Mouse (Mus musculus) forebrain, postnatal 0 days (tissue): ENCODE data around the gene Cacng6. TPM values are rescaled to one million over a fixed set of nuclear protein-coding genes. Genes with fewer than 3 reads are reported as not detected.
A peak's percentile ranks its signal among the peaks of the same experiment; 100 is the strongest.
"Not testable (repeated sequence)": the region's sequence is repeated elsewhere in the genome, so short reads cannot be mapped to it uniquely, and the experiment has no call there.

Experiments
- ATAC-seq: fragments of 200-750 bp; cut with Nextera tagmentation; 2 replicates; pipeline ENCODE4 v1.8.0; 2017; ENCODE audit warnings: mild to moderate bottlenecking, moderate library complexity
- DNase-seq: peaks from one replicate; pipeline ENCODE4 v3.0.0-alpha.2; 2015
- H3K27ac ChIP-seq: fragments of 300-500 bp; sonication (generic); 2 replicates; pipeline ENCODE4 v1.5.1; 2014; ENCODE audit warnings: low read depth, mild to moderate bottlenecking, antibody characterized with exemption, low read length, moderate library complexity, mixed read lengths
- H3K27me3 ChIP-seq: fragments of 300-500 bp; sonication (generic); 2 replicates; pipeline ENCODE4 v1.6.1; 2014; ENCODE audit warnings: mild to moderate bottlenecking, low read length, mixed read lengths; ENCODE audit not compliant: insufficient read depth
- H3K36me3 ChIP-seq: fragments of 300-500 bp; sonication (generic); 2 replicates; pipeline ENCODE4 v1.6.1; 2014; ENCODE audit warnings: mild to moderate bottlenecking, moderate library complexity; ENCODE audit not compliant: insufficient read depth
- H3K4me1 ChIP-seq: fragments of 300-500 bp; sonication (generic); 2 replicates; pipeline ENCODE4 v1.6.1; 2014; ENCODE audit warnings: antibody characterized with exemption; ENCODE audit not compliant: insufficient read depth
- H3K4me2 ChIP-seq: fragments of 300-500 bp; sonication (generic); 2 replicates; pipeline ENCODE4 v1.6.1; 2014; ENCODE audit warnings: low read depth, mild to moderate bottlenecking, moderate library complexity
- H3K4me3 ChIP-seq: fragments of 300-500 bp; sonication (generic); 2 replicates; pipeline ENCODE4 v1.5.1; 2014; ENCODE audit warnings: low read depth, low read length, mixed read lengths
- H3K9ac ChIP-seq: fragments of 300-500 bp; sonication (generic); 2 replicates; pipeline ENCODE4 v1.6.1; 2014; ENCODE audit warnings: mild to moderate bottlenecking
- H3K9me3 ChIP-seq: fragments of 300-500 bp; sonication (generic); 2 replicates; pipeline ENCODE4 v1.6.1; 2016; ENCODE audit warnings: low read length
- CTCF ChIP-seq: sonication (generic); IDR thresholded peaks from 2 replicates; pipeline ENCODE4 v1.5.1; 2016; ENCODE audit warnings: antibody characterized with exemption, control low read depth, low read depth
- WGBS: fragments of 180-500 bp; shearing (Covaris S2); extraction: QIAGEN DNeasy Blood & Tissue Kit; methylation state at CpG from one replicate; pipeline ENCODE4 v1.1.7; 2014; 5-methylcytosine and 5-hydroxymethylcytosine counted together
- polyA plus RNA-seq: library from polyadenylated mRNA; unstranded; fragments of >200 nt; fragmentation: Nextera tagmentation; extraction: Ambion mirVana; gene quantifications from 2 replicates; pipeline ENCODE4 v1.2.1, GENCODE M21; 2015
- total RNA-seq: library from RNA; depleted of rRNA; stranded (reverse); fragments of >200 nt; gene quantifications from 2 replicates; pipeline ENCODE4 v1.2.3, GENCODE M21; 2014

Cacng6 gene
- total and polyA plus RNA-seq, 2 experiments from 2014 or later, result 0.35 to 0.38 TPM

DNA sequence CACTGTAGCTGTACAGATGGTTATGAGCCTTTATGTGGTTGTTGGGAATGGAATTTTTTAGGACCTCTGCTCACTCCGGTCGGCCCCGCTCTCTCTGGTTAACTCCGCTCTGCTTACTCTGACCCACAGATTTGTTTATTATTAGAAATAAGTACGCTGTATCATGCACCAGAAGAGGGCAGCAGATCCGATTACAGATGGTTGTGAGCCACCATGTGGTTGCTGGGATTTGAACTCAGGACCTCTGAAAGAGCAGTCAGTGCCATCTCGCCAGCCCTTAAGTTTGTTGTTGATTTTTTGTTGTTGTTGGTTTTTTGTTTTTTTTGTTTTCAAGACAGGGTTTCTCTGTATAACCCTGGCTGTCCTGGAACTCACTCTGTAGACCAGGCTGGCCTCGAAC is 25.6 kb upstream of the Cacng6 start:
- H3K4me2 ChIP-seq, ATAC-seq, H3K9me3 ChIP-seq, H3K4me3 ChIP-seq, H3K9ac ChIP-seq, H3K4me1 ChIP-seq, H3K27me3 ChIP-seq, DNase-seq, H3K27ac ChIP-seq: not testable (repeated sequence)
- peak; percentile 15; the same call in 1 of the 2 replicates for TF ChIP-seq CTCF
- 0 out of 2 replicates have a peak, but pooled peaks cover 11% of the 10 kb centered on the region for H3K36me3 ChIP-seq
- WGBS, result 93% methylated on average over 8 of the region's 8 CpGs

- 0 out of 2 replicates have a peak, but pooled peaks cover 3% of the 10 kb centered on the region for H3K36me3 ChIP-seq
- no peak overlapping the region for H3K4me3 ChIP-seq
- H3K27me3 ChIP-seq, result no peaks in the 10 kb centered on the region
- TF ChIP-seq CTCF, result no peak
- no peak overlapping the region for H3K4me2 ChIP-seq
- H3K9me3 ChIP-seq, result no peaks in the 10 kb centered on the region
- H3K27ac ChIP-seq, result no peak overlapping the region
- ATAC-seq (no peak), DNase-seq (no peak)
- H3K4me1 ChIP-seq, result peaks cover 4% of the 10 kb centered on the region; the same call in 1 of the 2 replicates
- no peak overlapping the region for H3K9ac ChIP-seq
Observed at GRCm38 (mm10) chr7:3399937-3400336, 24.1 kb upstream of the Cacng6 start.

DNA sequence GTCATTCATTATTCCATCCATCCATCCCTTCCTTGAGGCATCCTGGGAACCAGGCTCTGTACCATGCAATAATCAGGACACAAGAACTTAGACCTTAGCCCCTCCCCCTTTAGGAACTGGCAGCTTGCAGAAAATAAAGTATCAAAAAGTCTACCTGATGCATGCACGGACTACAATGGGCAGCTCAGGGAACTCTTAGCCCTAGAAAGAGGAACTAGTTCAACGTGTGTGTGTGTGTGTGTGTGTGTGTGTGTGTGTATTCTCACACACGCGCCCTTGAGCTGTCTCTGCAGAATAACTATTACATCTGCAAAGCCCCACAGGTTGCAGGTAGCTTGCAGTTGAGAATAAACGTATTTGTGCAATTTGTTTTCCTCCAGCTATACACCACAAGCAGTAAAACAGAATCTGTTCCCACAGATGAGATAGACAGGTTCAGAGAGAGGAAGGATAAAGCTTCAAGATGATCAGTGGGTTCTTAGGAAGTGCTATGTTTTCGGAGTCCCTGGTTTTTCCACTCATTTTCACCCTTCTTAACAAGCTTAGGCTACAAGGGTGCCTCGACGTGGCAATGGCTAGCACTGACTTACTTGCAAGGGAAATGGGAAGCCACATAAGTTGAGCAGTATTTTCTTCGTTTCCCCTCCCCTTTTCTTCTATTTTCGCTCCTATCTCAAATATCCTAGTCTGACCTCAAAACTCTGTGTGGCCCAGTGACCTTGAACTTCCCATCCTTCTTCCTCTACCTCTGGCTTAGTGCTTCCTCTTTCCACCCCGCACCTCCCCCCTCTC is 14.1 kb upstream of the Cacng6 start:
- Histone ChIP-seq H3K9ac (no peak overlapping the region), H3K27ac (no peak overlapping the region), H3K4me1 (no peaks in the 10 kb centered on the region), H3K4me2 (no peak overlapping the region), H3K9me3 (no peaks in the 10 kb centered on the region), H3K27me3 (no peaks in the 10 kb centered on the region), H3K4me3 (no peak overlapping the region), H3K36me3 (no peaks in the 10 kb centered on the region)
- no peak for TF ChIP-seq CTCF
- no peak for ATAC-seq
- WGBS, result 73% methylated on average over 11 of the region's 11 CpGs
- DNase-seq, result no peak

DNA sequence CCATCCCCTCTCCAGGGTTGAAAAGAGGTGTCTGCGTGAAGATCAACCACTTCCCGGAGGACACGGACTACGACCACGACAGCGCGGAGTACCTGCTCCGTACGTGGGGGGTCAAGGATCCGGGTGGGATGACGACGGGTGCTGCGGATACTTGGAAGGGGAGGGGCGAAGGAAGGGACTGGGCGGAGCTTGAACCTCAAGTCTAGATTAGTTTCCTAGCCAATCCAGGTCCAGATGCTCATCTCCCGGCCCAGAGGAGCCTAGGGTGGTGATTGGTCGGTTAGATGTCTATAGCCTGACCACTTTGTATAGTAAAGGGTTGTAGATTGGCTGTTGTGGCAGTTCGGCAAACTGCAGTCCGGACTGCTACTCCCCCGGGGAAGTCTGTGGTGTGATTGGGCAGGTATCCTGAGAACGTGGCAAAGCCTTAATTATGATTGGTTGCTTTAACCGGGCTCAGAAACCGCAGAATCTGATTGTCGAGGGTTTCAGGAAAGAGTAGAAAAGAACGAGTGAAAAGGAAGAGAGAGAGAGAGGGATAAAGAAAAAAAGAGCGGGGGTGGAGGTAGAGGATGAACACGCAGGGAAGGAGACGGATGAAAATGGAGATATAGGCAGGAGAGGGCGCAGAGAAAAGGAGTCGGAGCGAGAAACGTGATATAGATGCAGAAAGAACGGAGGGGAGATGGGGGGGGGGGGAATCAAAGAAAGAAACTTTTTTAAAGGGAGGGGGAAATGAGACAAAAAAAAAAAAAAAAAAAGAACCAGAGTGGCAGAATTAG is 12.6 kb upstream of the Cacng6 start:
- H3K4me2 ChIP-seq, result peak overlapping the region; percentile 75
- H3K9me3 ChIP-seq, result no peaks in the 10 kb centered on the region
- ATAC-seq (peak; percentile 91), DNase-seq (peak; percentile 82)
- no peak overlapping the region for H3K27ac ChIP-seq
- WGBS, result 1% methylated on average over 33 of the region's 33 CpGs
- H3K36me3 ChIP-seq, result no peaks in the 10 kb centered on the region
- no peak for TF ChIP-seq CTCF
- H3K9ac ChIP-seq, result peak overlapping the region; percentile 31; the same call in 1 of the 2 replicates
- H3K27me3 ChIP-seq, result no peaks in the 10 kb centered on the region
- H3K4me3 ChIP-seq, result peak overlapping the region; percentile 38
- H3K4me1 ChIP-seq, result no peaks in the 10 kb centered on the region

DNA sequence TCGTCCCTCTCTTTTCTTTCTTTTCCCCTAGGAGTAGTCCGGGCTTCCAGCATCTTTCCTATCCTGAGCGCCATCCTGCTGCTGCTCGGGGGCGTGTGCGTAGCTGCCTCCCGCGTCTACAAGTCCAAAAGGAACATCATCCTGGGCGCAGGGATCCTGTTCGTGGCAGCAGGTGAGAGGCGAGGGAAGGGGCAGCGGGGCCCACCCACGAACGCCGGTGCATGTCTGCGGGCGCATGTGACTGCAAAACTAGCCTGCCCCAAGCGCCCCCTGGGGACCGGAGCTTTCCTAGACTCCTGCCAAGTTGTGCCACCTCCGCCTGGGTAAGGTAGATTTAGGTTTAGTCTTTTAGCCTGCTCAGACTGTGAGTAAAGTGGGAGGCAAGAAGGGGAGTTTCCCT is 12.0 kb upstream of the Cacng6 start:
- H3K36me3 ChIP-seq, result no peaks in the 10 kb centered on the region
- WGBS, result 2% methylated on average over 20 of the region's 20 CpGs
- H3K9me3 ChIP-seq, result no peaks in the 10 kb centered on the region
- H3K9ac ChIP-seq, result no peak overlapping the region
- no peaks in the 10 kb centered on the region for H3K4me1 ChIP-seq
- ATAC-seq, result no peak
- peak overlapping the region; percentile 38 for H3K4me3 ChIP-seq
- H3K27ac ChIP-seq, result no peak overlapping the region
- H3K27me3 ChIP-seq, result no peaks in the 10 kb centered on the region
- no peak for DNase-seq
- H3K4me2 ChIP-seq, result peak overlapping the region; percentile 75
- peak; percentile 47 for TF ChIP-seq CTCF

- Histone ChIP-seq H3K36me3 (no peaks in the 10 kb centered on the region), H3K4me1 (no peaks in the 10 kb centered on the region), H3K9me3 (no peaks in the 10 kb centered on the region), H3K4me3 (peak overlapping the region; percentile 54), H3K9ac (peak overlapping the region; percentile 59), H3K4me2 (peak overlapping the region; percentile 94), H3K27me3 (no peaks in the 10 kb centered on the region), H3K27ac (no peak overlapping the region)
- no peak for DNase-seq
- TF ChIP-seq CTCF, result no peak
- under 1% methylated on average over 46 of the region's 47 CpGs for WGBS
- peak; percentile 5 for ATAC-seq
Observed at GRCm38 (mm10) chr7:3414888-3415287, 9.1 kb upstream of the Cacng6 start.

GRCm38 (mm10) chr7:3415378-3415777 is 8.6 kb upstream of the Cacng6 start:
- DNase-seq, result no peak
- Histone ChIP-seq H3K4me3 (peak overlapping the region; percentile 54), H3K27ac (no peak overlapping the region), H3K4me1 (no peaks in the 10 kb centered on the region), H3K4me2 (peak overlapping the region; percentile 94), H3K9me3 (no peaks in the 10 kb centered on the region), H3K36me3 (no peaks in the 10 kb centered on the region), H3K27me3 (no peaks in the 10 kb centered on the region), H3K9ac (peak overlapping the region; percentile 59)
- no peak for TF ChIP-seq CTCF
- peak; percentile 34 for ATAC-seq
- 5% methylated on average over 32 of the region's 60 CpGs for WGBS
